Mouse (Mus musculus) myocyte (in vitro differentiated cells): Measurements from ENCODE around the gene Adgrv1. TPM values are rescaled to one million over a fixed set of nuclear protein-coding genes. Genes with fewer than 3 reads are reported as not detected.

Experiments used
- H3K27me3 ChIP-seq: one replicate; pipeline ENCODE4 v1.6.1; 2011; ENCODE audit not compliant: control insufficient read depth, insufficient read depth, insufficient read length
- H3K36me3 ChIP-seq: one replicate; pipeline ENCODE4 v1.6.1; 2011; ENCODE audit not compliant: control insufficient read depth, insufficient read depth
- H3K4me2 ChIP-seq: one replicate; pipeline ENCODE4 v1.6.1; 2011; ENCODE audit warnings: low read depth, control low read depth
- H3K4me3 ChIP-seq: one replicate; pipeline ENCODE4 v1.5.1; 2011; ENCODE audit warnings: mild to moderate bottlenecking, control low read depth, moderate library complexity
- H3K79me2 ChIP-seq: one replicate; pipeline ENCODE4 v1.6.1; 2011; ENCODE audit not compliant: control insufficient read depth, insufficient read depth
- H3ac ChIP-seq: one replicate; pipeline ENCODE4 v1.6.1; 2011; ENCODE audit not compliant: control insufficient read depth, insufficient read length
- CEBPB ChIP-seq: IDR thresholded peaks from 2 replicates; pipeline ENCODE4 v1.6.1; 2011; ENCODE audit warnings: mild to moderate bottlenecking, moderate library complexity; ENCODE audit not compliant: poor library complexity, insufficient read depth, severe bottlenecking
- E2F4 ChIP-seq: IDR thresholded peaks from one replicate; pipeline ENCODE4 v1.6.1; 2011; ENCODE audit warnings: mild to moderate bottlenecking, control low read depth, moderate library complexity; ENCODE audit not compliant: insufficient read depth
- MAX ChIP-seq: IDR thresholded peaks from one replicate; pipeline ENCODE4 v1.6.1; 2011; ENCODE audit warnings: low read depth, mild to moderate bottlenecking, control low read depth
- MYOD1 ChIP-seq, 3 experiments: IDR thresholded peaks; one replicate each; pipeline ENCODE4 v1.6.1; 2011; ENCODE audit warnings: control low read depth in 2 of 3, low read depth in 2 of 3, mild to moderate bottlenecking in 2 of 3, moderate library complexity in 1 of 3; ENCODE audit not compliant: insufficient read length in 2 of 3, control insufficient read depth in 1 of 3
- MYOG ChIP-seq, 3 experiments: IDR thresholded peaks; one replicate each; pipeline ENCODE4 v1.6.1; 2011; ENCODE audit warnings: control low read depth in 2 of 3, low read depth in 2 of 3, mild to moderate bottlenecking in 2 of 3; ENCODE audit not compliant: insufficient read length in 2 of 3, control insufficient read depth in 1 of 3, insufficient read depth in 1 of 3
- POLR2A ChIP-seq: IDR thresholded peaks from one replicate; pipeline ENCODE4 v1.6.1; 2011; ENCODE audit warnings: low read depth, mild to moderate bottlenecking, control low read depth, moderate library complexity; ENCODE audit not compliant: insufficient read length
- POLR2AphosphoS2 ChIP-seq: IDR thresholded peaks from one replicate; pipeline ENCODE4 v1.6.1; 2011; ENCODE audit warnings: low read depth, control low read depth; ENCODE audit not compliant: insufficient read length
- REST ChIP-seq: IDR thresholded peaks from one replicate; pipeline ENCODE4 v1.6.1; 2011; ENCODE audit warnings: mild to moderate bottlenecking, control low read depth, moderate library complexity; ENCODE audit not compliant: insufficient read depth, insufficient read length
- SRF ChIP-seq: IDR thresholded peaks from one replicate; pipeline ENCODE4 v1.6.1; 2011; ENCODE audit warnings: low read depth; ENCODE audit not compliant: control insufficient read depth, insufficient read length
- TCF12 ChIP-seq: IDR thresholded peaks from one replicate; pipeline ENCODE4 v1.6.1; 2011; ENCODE audit warnings: mild to moderate bottlenecking, control low read depth; ENCODE audit not compliant: poor library complexity, insufficient read depth, severe bottlenecking
- TCF3 ChIP-seq: IDR thresholded peaks from one replicate; pipeline ENCODE4 v1.6.1; 2011; ENCODE audit warnings: low read depth, control low read depth; ENCODE audit not compliant: insufficient read length
- USF1 ChIP-seq: IDR thresholded peaks from one replicate; pipeline ENCODE4 v1.6.1; 2011; ENCODE audit warnings: low read depth, mild to moderate bottlenecking, control low read depth, moderate library complexity
- polyA plus RNA-seq: library from polyadenylated mRNA; unstranded; fragments of >200 nt; fragmentation: generic; extraction: Trizol; gene quantifications from one replicate; pipeline ENCODE4 v1.2.1, GENCODE M21; 2012; ENCODE audit warnings: missing spikeins

The Adgrv1 gene
- polyA plus RNA-seq, 1 experiment: 0.04 TPM

DNA sequence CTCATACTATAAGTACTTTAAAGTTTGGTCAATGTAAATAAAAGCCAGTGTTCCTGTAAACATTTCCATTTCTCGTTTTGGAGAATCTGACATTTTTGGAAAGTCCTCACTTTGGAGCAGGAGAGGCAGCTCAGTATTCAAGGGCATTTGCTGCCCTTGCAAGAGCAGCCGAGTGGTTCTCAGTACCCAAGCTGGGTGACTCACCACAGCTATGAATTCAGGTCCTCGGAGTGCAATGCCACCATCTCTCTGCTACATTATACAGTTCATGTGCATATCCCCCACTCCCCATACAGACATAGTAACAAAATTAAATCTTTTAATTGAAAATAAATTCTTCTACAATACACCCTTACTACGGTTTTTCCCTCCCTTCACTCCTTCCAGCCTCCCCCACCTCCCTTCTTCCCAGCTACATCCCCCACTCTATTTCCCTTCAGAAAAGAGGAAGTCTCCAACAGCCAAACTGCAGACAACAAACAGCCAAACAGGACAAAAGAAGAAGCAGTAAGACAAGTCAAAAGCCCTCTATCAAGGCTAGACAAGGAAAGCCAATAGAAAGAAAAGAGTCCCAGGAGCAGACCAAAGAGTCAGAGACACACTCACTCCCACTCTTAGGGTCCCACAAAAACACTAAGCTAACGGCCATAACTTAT lies 262.0 kb downstream of the Adgrv1 start:
- no peaks in the 10 kb centered on the region for H3K27me3 ChIP-seq
- H3K4me2 ChIP-seq: no peak overlapping the region
- no peak overlapping the region for H3ac ChIP-seq
- H3K36me3 ChIP-seq: no peaks in the 10 kb centered on the region
- H3K79me2 ChIP-seq: no peaks in the 10 kb centered on the region
- H3K4me3 ChIP-seq: no peak overlapping the region
- TF ChIP-seq TCF12 (no peak), CEBPB (no peak), USF1 (no peak), E2F4 (no peak), MYOD1 (IDR thresholded peaks at IDR 0.05; ENCODE audit: control insufficient read depth in 1 of 3, insufficient read length in 2 of 3, low read depth in 2 of 3) (no peak), POLR2A (no peak), POLR2AphosphoS2 (no peak), SRF (no peak), MAX (no peak), REST (no peak), MYOG (IDR thresholded peaks at IDR 0.05; ENCODE audit: control insufficient read depth in 1 of 3, insufficient read depth in 1 of 3, insufficient read length in 2 of 3, low read depth in 2 of 3) (no peak)

DNA sequence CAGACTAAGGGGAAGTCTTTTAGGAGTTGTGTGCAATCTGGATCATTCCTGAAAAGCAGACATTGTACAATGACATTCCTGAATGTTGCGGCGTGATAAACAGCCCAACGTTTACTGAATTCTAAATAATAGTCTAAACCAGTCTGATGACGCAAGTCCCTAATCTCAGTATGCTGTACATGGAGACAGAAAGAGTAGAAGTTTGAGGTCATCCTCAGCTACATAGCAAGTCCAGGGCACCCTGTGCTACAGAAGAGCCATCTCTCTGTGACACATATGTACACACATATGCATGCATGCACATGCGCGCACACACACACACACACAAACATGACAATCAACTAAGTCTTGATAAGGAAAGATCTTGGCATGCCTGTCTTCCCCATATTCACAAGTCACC lies 262.8 kb downstream of the Adgrv1 start:
- Histone ChIP-seq H3K27me3 (no peaks in the 10 kb centered on the region), H3K36me3 (no peaks in the 10 kb centered on the region), H3K4me2 (no peak overlapping the region), H3K79me2 (no peaks in the 10 kb centered on the region), H3ac (no peak overlapping the region), H3K4me3 (no peak overlapping the region)
- TF ChIP-seq CEBPB (no peak), MAX (no peak), TCF12 (no peak), REST (no peak), USF1 (no peak), POLR2A (no peak), MYOG (IDR thresholded peaks at IDR 0.05; ENCODE audit: control insufficient read depth in 1 of 3, insufficient read depth in 1 of 3, insufficient read length in 2 of 3, low read depth in 2 of 3) (no peak), E2F4 (no peak), MYOD1 (IDR thresholded peaks at IDR 0.05; ENCODE audit: control insufficient read depth in 1 of 3, insufficient read length in 2 of 3, low read depth in 2 of 3) (no peak), POLR2AphosphoS2 (no peak), SRF (no peak), TCF3 (no peak)

DNA sequence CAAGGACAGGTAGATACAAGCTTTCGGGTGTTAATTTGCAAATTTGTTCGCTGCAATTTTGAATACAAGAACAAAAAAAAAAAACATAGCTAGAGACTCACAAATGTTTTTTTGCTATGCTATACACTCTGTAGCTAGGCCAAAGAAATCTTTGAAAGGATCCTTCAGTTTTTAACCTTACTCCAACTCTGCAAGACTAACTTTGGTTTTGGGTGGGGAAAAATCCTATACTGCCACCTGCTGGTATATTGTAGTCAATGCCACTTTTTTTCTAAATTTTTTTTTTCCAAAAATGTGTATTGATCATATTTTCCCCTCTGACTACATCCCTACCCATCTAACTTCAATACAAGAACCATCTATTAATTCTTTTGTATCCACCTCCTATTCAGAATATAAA lies 263.4 kb downstream of the Adgrv1 start:
- Histone ChIP-seq H3K4me2 (no peak overlapping the region), H3K36me3 (no peaks in the 10 kb centered on the region), H3K27me3 (no peaks in the 10 kb centered on the region), H3K4me3 (no peak overlapping the region), H3K79me2 (no peaks in the 10 kb centered on the region), H3ac (no peak overlapping the region)
- TF ChIP-seq USF1: no peak
- no peak for TF ChIP-seq MAX
- no peak for TF ChIP-seq MYOD1 (IDR thresholded peaks at IDR 0.05; ENCODE audit: control insufficient read depth in 1 of 3, insufficient read length in 2 of 3, low read depth in 2 of 3)
- TF ChIP-seq POLR2AphosphoS2: no peak
- TF ChIP-seq E2F4: no peak
- TF ChIP-seq REST: no peak
- TF ChIP-seq CEBPB: no peak
- TF ChIP-seq SRF: no peak
- TF ChIP-seq TCF12: no peak
- no peak for TF ChIP-seq MYOG (IDR thresholded peaks at IDR 0.05; ENCODE audit: control insufficient read depth in 1 of 3, insufficient read depth in 1 of 3, insufficient read length in 2 of 3, low read depth in 2 of 3)
- TF ChIP-seq TCF3: no peak
- no peak for TF ChIP-seq POLR2A

DNA sequence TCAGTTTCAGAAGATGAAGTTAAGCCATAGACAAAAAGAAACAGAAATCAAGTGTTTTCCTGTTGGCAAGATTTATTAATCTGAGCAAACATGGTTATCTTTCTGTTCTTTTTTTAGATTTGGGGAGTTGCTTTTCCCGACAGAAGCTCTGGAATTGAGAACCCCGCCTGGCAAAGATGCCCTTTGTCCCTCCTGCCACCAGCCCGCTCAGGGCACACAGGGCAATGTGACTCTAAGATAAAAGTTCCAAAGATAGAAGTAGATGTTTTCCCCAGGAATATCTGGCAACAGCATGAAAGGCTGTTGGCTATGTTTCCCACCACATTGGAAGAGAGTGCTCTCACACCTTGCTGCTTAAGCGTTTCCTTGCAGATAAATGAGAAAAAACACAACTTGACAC lies 264.0 kb downstream of the Adgrv1 start:
- TF ChIP-seq TCF12 (no peak), CEBPB (no peak), SRF (no peak), USF1 (no peak), REST (no peak), MYOG (IDR thresholded peaks at IDR 0.05; ENCODE audit: control insufficient read depth in 1 of 3, insufficient read depth in 1 of 3, insufficient read length in 2 of 3, low read depth in 2 of 3) (no peak), POLR2A (no peak), POLR2AphosphoS2 (no peak), MYOD1 (IDR thresholded peaks at IDR 0.05; ENCODE audit: control insufficient read depth in 1 of 3, insufficient read length in 2 of 3, low read depth in 2 of 3) (no peak), TCF3 (no peak), E2F4 (no peak), MAX (no peak)
- no peak overlapping the region for H3ac ChIP-seq
- no peaks in the 10 kb centered on the region for H3K27me3 ChIP-seq
- H3K4me2 ChIP-seq: no peak overlapping the region
- H3K4me3 ChIP-seq: no peak overlapping the region
- no peaks in the 10 kb centered on the region for H3K36me3 ChIP-seq
- H3K79me2 ChIP-seq: no peaks in the 10 kb centered on the region
